Mouse (Mus musculus) CD4-positive, CD25-positive, alpha-beta regulatory T cell, adult 4 months (primary cell): ENCODE measurements around the gene Lcn9. TPM values are rescaled to one million over a fixed set of nuclear protein-coding genes. Genes with fewer than 3 reads are reported as not detected.
A peak's percentile ranks its signal among the peaks of the same experiment; 100 is the strongest.
"Not testable (repeated sequence)": the region's sequence is repeated elsewhere in the genome, so short reads cannot be mapped to it uniquely, and the experiment has no call there.

Experiments used
- ATAC-seq: one replicate; pipeline ENCODE4 v1.8.0; 2017
- polyA plus RNA-seq, 2 experiments: library from polyadenylated mRNA; unstranded; fragments of 100-300 nt; shearing (Covaris generic); gene quantifications; one replicate each; pipeline ENCODE4 v1.2.1; 2017

Gene Lcn9
- polyA plus RNA-seq, result not detected

DNA sequence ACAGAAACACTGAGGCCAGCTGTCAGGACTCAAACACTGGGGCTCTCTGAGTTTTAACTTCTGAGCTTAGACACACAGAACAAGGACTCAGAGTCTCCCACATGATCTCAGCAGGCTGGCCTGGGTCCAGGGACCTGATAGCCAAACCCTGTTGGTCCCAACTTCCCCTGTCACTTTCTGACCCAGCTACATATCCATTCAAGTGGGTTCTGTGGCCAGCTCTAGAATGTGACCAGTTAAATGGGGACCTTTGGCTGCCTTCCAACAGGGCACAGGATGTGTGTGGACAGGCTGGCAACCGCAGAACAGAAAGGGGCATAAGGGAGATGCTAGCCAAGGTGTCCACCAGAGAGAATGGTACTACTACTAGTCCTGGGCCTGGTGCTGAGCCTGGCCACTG lies at the start of gene Lcn9:
Gene Lcn9, plus strand, starts transcription at position 348 of the 400 bp plus-strand sequence.
- ATAC-seq, result no peak

DNA sequence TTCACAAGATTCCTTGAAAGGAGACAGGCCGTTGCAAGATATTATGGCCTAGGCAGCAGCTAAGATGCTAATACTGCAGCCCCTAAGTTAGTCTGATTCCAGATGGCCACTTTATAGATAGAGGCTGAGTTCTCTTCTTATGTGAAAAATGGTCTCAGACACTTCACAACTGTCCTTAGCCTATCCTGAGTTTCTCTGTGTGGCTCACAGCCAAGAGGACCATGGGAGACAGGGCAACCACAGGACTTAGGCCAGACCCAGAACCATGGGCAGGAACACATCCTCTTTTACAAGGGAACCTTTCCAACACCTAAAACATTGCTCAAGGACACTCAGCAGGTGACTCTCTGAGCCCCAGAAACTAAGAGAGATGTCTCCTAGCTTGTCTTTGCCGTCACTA lies 49.4 kb upstream of the Lcn9 start:
- ATAC-seq, result no peak

- ATAC-seq, result no peak
These were observed 48.3 kb upstream of the Lcn9 start for GRCm38 (mm10) chr2:25774640-25775039.

DNA sequence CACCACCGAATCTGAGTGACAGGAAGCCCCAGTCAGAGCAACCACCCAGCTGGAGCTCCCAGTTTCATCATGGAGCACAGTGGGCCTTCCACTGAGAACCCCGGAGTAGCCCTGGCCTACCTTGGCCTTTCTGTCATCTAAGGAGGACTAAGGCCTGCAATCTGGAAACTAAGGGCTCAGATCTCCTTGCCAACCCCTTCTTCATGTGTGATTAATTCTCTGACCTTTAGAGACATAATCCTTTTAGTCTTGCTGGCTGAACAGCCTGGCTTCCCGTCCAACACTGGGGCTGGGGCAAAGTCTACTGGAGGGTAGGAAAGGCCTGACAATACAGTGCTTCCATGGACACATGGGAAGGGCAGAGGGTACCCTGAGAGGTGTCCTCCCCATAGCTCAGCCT lies 47.0 kb upstream of the Lcn9 start:
- ATAC-seq, result no peak

GRCm38 (mm10) chr2:25776717-25777116 lies 46.2 kb upstream of the Lcn9 start, which contains the start of gene Lcn11:
Gene Lcn11, plus strand, starts transcription at chr2:25777017.
- ATAC-seq, result no peak

GRCm38 (mm10) chr2:25779076-25779475 lies 43.9 kb upstream of the Lcn9 start:
- no peak for ATAC-seq

DNA sequence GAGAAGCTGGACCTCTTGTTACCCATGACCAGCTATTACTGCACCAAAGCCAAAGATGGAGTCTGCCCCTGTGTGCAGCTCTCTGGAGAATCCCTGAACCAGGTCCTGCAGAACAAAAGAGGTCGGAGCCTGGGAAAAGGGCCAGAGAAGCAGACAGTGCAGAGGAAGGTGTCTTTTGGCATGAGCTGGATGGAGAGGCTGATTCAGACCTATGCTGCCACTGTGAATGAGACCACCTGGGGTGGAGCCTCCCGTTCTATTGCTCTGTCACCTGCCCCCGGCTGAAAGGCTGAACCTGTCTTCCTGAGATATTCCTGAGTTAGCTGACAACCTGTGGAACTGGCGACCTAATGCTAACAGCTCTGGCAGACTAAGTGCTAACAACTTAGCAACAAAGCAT lies 42.0 kb upstream of the Lcn9 start:
- no peak for ATAC-seq

GRCm38 (mm10) chr2:25781957-25782356 lies 41.0 kb upstream of the Lcn9 start, which contains the start of gene Gm13539:
Gene Gm13539, plus strand, starts transcription at chr2:25782257.
- no peak for ATAC-seq

GRCm38 (mm10) chr2:25785573-25786322 lies 37.2 kb upstream of the Lcn9 start:
- no peak for ATAC-seq

- ATAC-seq, result no peak
These were observed 33.9 kb upstream of the Lcn9 start for GRCm38 (mm10) chr2:25789092-25789491.

- no peak for ATAC-seq
These were observed 25.3 kb upstream of the Lcn9 start for GRCm38 (mm10) chr2:25797635-25798034.

GRCm38 (mm10) chr2:25798065-25798464 lies 24.9 kb upstream of the Lcn9 start:
- ATAC-seq, result no peak

DNA sequence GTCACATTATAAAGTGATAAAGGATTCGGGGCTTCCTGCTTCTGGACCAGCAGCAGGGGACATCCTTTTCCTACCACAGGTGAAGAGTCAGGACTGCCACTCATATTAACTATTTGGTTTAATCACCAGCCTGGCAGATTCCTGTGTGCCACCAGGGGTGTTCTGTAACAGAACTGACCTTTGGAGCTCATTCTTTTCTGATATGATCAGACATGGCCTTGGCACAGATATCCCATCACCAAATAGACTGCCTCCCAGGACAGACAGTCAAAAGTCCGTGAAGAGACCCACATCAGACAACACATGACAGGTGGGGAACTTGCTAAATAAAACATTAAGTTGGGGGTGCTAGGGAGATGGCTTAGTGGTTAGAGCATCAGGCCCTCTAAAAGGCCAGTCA lies 11.2 kb upstream of the Lcn9 start:
- ATAC-seq, result no peak

- no peak for ATAC-seq
These were observed 9.6 kb upstream of the Lcn9 start for GRCm38 (mm10) chr2:25813364-25813763.

DNA sequence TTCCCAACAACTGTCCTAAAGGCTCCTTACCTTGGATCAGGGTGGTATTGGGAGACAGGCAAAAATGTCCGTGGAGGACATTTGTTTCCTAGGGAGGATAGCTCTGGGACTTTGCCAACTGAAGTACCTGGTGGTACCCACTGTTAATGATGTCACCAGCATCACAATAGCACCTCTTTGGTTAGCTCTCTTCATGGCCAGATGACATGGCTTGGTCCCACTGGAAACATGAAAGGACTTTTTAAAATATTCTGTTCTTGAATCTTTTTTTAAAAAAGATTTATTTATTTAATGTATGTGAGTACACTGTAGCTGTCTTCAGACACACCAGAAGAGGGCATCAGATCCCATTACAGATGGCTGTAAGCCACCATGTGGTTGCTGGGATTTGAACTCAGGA lies 7.2 kb upstream of the Lcn9 start, which contains the start of gene Glt6d1:
Gene Glt6d1, minus strand, starts transcription at position 101 of the 400 bp plus-strand sequence.
- ATAC-seq, result not testable (repeated sequence)

DNA sequence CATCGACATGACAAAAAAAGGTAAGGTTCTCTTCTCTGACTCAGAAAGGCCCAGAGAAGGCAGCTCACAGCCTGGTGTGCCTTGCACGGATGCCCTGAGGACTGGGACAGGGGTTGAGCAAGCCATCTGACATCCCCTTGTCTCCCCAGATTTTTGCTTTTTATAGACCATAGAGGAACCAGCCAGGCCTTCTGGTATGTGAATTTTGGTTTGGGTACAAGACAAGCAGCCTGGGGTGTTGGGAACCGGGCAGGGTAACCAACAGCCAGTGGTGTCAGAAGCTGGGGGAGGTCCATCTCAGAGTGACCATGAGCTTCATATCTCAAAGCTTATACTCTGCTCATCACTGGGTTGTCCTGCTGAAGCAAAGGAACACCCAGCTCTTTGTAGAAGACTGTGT lies 1.8 kb downstream of the Lcn9 start:
- ATAC-seq, result no peak

DNA sequence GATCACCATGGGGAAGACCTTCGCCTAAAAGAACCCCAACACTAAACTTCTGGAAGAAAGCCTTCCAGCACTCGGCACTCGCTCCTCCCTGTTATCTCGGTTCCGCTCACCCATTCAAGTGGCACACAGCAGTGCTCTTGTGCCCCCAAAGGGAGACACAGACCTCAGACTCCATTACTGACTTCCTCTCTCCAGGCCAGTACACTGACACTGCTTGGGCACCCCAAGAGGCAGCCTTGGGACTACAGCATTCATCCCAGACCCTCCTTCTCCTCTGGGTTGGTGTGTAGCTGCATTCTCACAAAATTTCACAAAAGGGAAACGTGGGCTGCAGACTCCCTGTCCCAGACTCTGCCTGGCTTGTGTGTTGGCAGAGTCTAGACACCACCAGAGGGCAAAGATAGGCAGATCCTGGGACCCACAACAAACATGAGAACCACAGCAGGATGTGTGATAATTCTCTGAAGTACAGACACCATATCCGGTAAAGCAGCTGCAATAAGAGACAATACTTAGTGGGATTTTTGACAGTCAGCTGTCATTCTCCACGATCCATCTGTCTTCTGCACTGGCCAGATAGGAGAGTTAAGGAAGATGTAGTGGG lies 5.5 kb downstream of the Lcn9 start:
- ATAC-seq, result peak; percentile 70

DNA sequence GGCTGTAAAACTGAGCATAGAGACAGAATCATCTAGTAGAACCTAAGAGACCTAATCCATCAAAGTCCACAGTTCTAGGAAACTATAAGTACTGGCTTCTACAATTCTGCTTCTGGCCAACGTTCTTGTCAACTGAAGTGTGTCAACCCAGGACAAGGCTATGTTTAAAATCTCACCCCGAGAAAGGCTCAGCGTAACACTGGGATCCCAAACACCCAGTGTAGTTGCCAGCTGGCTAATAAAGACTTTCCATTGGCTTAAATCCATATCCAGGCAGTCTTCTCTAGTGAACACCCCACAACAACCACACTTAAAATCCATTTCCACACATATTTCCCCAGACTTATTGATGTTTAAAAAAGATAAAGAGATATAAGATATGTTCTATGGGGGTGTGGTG lies 7.8 kb downstream of the Lcn9 start:
- no peak for ATAC-seq

DNA sequence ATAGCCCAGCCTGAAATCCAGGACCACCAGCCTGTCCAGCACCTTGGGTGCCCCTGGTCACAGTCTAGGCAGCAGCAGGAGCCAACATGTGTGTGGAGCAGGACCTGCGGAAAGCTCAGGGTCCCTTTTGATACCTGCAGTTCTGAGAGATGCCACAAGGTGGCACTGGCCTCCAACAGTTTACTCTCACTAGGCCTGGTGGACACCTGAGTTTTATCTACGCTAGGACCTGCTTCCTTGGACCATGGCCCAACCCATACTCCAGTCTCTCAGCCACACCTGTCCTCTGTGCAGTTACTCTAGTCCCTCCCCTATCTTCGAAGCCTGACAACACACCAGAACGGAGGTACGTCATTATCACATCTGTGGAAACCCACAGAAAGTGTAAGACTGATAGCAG lies 13.3 kb downstream of the Lcn9 start:
- peak; percentile 51 for ATAC-seq

- ATAC-seq, result no peak
These were observed 19.2 kb downstream of the Lcn9 start for GRCm38 (mm10) chr2:25842161-25842560.

DNA sequence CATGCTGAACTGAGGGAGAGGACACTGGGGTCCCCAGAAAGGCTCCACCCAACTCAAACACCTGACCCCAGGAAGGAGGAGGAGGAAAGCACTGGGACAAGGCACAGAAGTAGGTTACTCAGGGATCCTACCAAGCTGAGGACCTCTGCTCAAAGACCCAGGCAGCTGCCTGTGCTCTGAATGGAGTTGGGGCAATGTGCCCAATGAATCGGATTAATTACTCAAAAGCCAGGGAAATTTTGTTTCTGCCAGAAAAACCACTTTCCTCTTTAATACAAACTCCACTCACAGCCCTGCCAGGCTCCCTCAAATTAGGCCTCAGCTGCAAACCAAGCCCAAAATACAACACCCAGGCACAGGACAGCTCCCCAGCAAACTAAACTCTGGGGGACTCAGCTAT lies 19.8 kb downstream of the Lcn9 start:
- no peak for ATAC-seq

GRCm38 (mm10) chr2:25844097-25844496 lies 21.1 kb downstream of the Lcn9 start:
- no peak for ATAC-seq

- no peak for ATAC-seq
These were observed 23.6 kb downstream of the Lcn9 start for GRCm38 (mm10) chr2:25846516-25846915.

DNA sequence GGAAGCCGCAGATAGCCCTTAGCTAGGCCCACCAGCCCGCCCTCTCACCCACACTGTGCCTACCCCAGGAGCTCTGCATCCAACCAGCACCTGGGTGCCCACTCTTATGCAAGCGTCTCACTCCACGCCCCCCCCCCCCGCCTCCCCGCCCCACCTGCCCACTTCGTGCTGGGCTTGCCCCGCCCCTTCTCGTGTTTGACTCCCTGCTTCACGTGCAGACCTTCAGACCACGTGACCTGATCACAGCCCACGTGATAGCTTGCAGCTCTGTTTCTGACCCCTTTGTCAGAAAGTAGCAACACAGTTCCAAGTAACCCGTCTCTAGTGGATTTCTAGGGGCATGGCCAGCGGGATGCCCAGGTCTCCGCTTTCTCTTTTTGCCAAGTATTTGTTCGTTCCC lies 24.3 kb downstream of the Lcn9 start, which contains the start of gene Sohlh1:
Gene Sohlh1, minus strand, starts transcription at position 23 of the 400 bp plus-strand sequence.
- no peak for ATAC-seq
